Mouse (Mus musculus) forebrain, embryonic 11.5 days (tissue): ENCODE measurements around the gene Jmjd1c. TPM values are rescaled to one million over a fixed set of nuclear protein-coding genes. Genes with fewer than 3 reads are reported as not detected.

Experiments used
- ATAC-seq: fragments of 200-750 bp; cut with Nextera tagmentation; replicated peaks from 2 replicates; pipeline ENCODE4 v1.8.0; 2017; ENCODE audit warnings: moderate TSS enrichment; ENCODE audit not compliant: low FRiP score
- DNase-seq: peaks from one replicate; pipeline ENCODE4 v3.0.0-alpha.2; 2017; ENCODE audit warnings: low spot score
- H3K27ac ChIP-seq: fragments of 300-500 bp; sonication (generic); 2 replicates; pipeline ENCODE4 v1.5.1; 2014; ENCODE audit warnings: low read depth, low read length
- H3K27me3 ChIP-seq: fragments of 300-500 bp; sonication (generic); 2 replicates; pipeline ENCODE4 v1.6.1; 2014; ENCODE audit warnings: mild to moderate bottlenecking, low read length, mixed read lengths; ENCODE audit not compliant: control insufficient read depth, insufficient read depth
- H3K36me3 ChIP-seq: fragments of 300-500 bp; sonication (generic); 2 replicates; pipeline ENCODE4 v1.6.1; 2014; ENCODE audit warnings: mild to moderate bottlenecking, low read length, moderate library complexity, mixed read lengths; ENCODE audit not compliant: control insufficient read depth, insufficient read depth
- H3K4me1 ChIP-seq: fragments of 300-500 bp; sonication (generic); replicated peaks from 2 replicates; pipeline ENCODE4 v1.6.1; 2014; ENCODE audit warnings: low read length, mixed read lengths; ENCODE audit not compliant: control insufficient read depth, insufficient read depth
- H3K4me2 ChIP-seq: fragments of 300-500 bp; sonication (generic); 2 replicates; pipeline ENCODE4 v1.6.1; 2014; ENCODE audit warnings: low read depth, mild to moderate bottlenecking, low read length, moderate library complexity, mixed read lengths; ENCODE audit not compliant: severe bottlenecking
- H3K4me3 ChIP-seq: fragments of 300-500 bp; sonication (generic); 2 replicates; pipeline ENCODE4 v1.5.1; 2014; ENCODE audit warnings: low read depth, low read length
- H3K9ac ChIP-seq: fragments of 300-500 bp; sonication (generic); 2 replicates; pipeline ENCODE4 v1.6.1; 2014; ENCODE audit warnings: low read length
- H3K9me3 ChIP-seq: fragments of 300-500 bp; sonication (generic); 2 replicates; pipeline ENCODE4 v1.6.1; 2016; ENCODE audit warnings: low read length, mixed read lengths; ENCODE audit not compliant: control insufficient read depth
- WGBS: fragments of 180-500 bp; shearing (Covaris S2); extraction: QIAGEN DNeasy Blood & Tissue Kit; methylation state at CpG from one replicate; pipeline ENCODE4 v1.1.7; 2014; 5-methylcytosine and 5-hydroxymethylcytosine counted together
- polyA plus RNA-seq: library from polyadenylated mRNA; unstranded; fragments of >200 nt; fragmentation: Nextera tagmentation; extraction: Ambion mirVana; gene quantifications from 2 replicates; pipeline ENCODE4 v1.2.1, GENCODE M21; 2014

Jmjd1c gene
- polyA plus RNA-seq, 1 experiment from 2014 or later, result 55.7 TPM

DNA sequence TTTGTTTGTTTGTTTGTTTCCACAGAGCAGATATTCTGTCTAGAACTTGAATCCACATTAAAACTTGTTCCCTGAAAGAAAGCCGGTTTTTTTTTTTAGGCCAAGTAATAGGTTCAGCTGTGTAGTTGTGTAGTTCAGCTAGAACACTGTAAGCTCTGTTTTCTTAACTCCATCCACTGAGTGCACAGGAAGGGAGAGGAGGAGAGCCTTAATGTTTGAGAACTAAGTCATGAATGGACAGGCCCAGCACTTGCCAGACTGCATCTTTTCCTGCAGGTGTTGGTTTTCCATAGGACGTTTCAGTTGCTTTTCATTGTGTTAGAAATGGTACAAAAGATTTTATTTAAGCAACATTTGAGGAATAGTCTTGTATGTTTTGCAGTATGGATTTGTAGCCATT lies 48.3 kb downstream of the Jmjd1c start:
- no peak for ATAC-seq
- WGBS, result 77% methylated on average over 2 of the region's 2 CpGs
- H3K27ac ChIP-seq, result no peak overlapping the region
- no peak for DNase-seq
- no peaks in the 10 kb centered on the region for H3K4me1 ChIP-seq
- H3K27me3 ChIP-seq, result no peaks in the 10 kb centered on the region
- no peak overlapping the region for H3K4me2 ChIP-seq
- H3K9ac ChIP-seq, result no peak overlapping the region
- H3K4me3 ChIP-seq, result no peak overlapping the region
- H3K36me3 ChIP-seq, result no peaks in the 10 kb centered on the region
- no peaks in the 10 kb centered on the region for H3K9me3 ChIP-seq

DNA sequence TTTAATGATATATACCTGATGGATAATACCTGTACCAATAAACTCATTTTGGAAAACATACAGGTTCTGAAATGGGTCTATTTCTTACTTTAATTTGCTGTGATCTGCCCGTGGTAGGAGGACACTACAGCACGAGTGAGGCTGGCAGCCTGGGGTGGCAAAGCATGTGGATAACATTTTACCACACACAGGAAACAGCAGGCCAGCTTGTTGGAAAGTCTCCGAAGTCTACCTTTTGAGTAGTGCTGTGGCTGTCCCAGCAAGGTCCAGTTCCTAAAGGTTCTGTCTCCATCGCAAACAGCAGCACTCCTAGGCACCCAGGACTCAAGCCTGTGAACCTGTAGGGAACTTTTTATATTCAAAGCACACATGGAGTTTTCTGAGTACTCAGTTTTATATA lies 49.7 kb downstream of the Jmjd1c start:
- Histone ChIP-seq H3K36me3 (no peaks in the 10 kb centered on the region), H3K4me1 (no peaks in the 10 kb centered on the region), H3K4me3 (no peak overlapping the region), H3K9ac (no peak overlapping the region), H3K27me3 (no peaks in the 10 kb centered on the region), H3K4me2 (no peak overlapping the region), H3K27ac (no peak overlapping the region), H3K9me3 (no peaks in the 10 kb centered on the region)
- no peak for ATAC-seq
- 86% methylated on average over 4 of the region's 4 CpGs for whole genome bisulfite sequencing
- no peak for DNase-seq

DNA sequence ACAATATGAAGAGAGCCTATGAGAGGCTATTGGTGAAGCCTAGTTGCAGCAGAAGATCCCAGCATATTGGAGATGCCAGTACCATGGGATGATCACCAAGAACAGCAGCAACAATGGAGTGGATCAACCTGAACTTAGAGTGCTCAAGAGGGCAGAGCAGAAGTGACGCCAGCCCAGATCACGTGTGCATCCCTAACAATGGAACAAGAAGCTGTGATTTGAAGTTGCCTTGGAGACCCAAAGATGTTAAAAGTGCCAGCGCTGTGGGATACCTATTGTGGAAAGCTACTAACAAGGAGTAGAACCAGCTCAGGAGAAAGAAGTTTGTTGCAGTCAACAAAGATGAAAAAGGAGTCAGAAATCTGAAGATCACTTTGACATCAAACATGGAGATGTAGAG lies 55.8 kb downstream of the Jmjd1c start:
- no peak overlapping the region for H3K27ac ChIP-seq
- H3K36me3 ChIP-seq, result no peaks in the 10 kb centered on the region
- no peaks in the 10 kb centered on the region for H3K27me3 ChIP-seq
- H3K4me3 ChIP-seq, result no peak overlapping the region
- DNase-seq (no peak), ATAC-seq (no peak)
- no peaks in the 10 kb centered on the region for H3K4me1 ChIP-seq
- no peak overlapping the region for H3K4me2 ChIP-seq
- no peak overlapping the region for H3K9ac ChIP-seq
- H3K9me3 ChIP-seq, result no peaks in the 10 kb centered on the region; the same call in 1 of the 2 replicates
- WGBS, result 95% methylated on average over 3 of the region's 3 CpGs

DNA sequence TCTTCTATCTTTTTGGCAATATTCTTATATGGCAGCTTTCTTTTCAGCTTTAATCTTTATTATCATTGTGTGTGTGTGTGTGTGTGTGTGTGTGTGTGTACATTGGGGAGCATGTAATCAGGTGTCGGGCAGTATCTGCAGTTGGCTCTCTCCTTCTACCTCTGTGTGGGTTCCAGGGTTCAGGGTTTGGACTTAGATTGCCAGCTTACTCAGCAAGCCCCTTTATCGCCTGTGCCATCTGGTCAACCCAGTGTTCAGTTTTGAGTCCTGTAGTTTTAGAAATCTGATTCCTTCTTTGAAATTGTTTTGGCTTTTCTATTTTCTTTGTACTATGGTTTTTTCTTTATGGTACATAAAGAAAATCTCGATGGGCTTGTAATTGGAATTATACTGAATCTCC lies 58.7 kb downstream of the Jmjd1c start:
- 90% methylated on average over 3 of the region's 3 CpGs for WGBS
- Histone ChIP-seq H3K4me2 (no peak overlapping the region), H3K36me3 (no peaks in the 10 kb centered on the region), H3K4me3 (no peak overlapping the region), H3K27me3 (no peaks in the 10 kb centered on the region), H3K9me3 (no peaks in the 10 kb centered on the region; the same call in 1 of the 2 replicates), H3K4me1 (no peaks in the 10 kb centered on the region), H3K9ac (no peak overlapping the region), H3K27ac (no peak overlapping the region)
- DNase-seq (no peak), ATAC-seq (no peak)

DNA sequence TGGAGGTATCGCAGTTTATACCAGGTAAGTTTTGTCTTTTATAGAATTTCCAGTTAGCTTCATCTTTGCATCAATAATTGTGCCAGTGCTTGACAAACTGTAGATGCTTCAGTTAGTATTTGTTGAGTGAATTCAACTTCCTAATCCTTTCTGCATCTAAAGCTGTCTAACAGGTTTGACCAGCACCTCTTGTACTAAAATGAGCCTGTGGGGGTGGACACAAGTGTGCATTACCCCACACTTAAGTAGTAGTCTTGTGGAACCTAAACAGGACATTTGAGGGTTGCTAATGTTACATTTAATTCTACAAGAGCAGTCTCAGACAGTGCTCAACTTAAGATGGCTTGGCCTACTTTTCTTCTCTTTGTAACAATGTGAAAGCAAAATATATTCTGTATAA lies 78.1 kb downstream of the Jmjd1c start:
- no peak overlapping the region for H3K27ac ChIP-seq
- no peak for DNase-seq
- ATAC-seq, result no peak
- H3K36me3 ChIP-seq, result no peaks in the 10 kb centered on the region
- H3K4me3 ChIP-seq, result no peak overlapping the region
- H3K9me3 ChIP-seq, result no peaks in the 10 kb centered on the region
- H3K4me1 ChIP-seq, result no peaks in the 10 kb centered on the region
- no peak overlapping the region for H3K4me2 ChIP-seq
- no peak overlapping the region for H3K9ac ChIP-seq
- no peaks in the 10 kb centered on the region for H3K27me3 ChIP-seq
- WGBS, result 90% methylated on average over 1 of the region's 1 CpGs

DNA sequence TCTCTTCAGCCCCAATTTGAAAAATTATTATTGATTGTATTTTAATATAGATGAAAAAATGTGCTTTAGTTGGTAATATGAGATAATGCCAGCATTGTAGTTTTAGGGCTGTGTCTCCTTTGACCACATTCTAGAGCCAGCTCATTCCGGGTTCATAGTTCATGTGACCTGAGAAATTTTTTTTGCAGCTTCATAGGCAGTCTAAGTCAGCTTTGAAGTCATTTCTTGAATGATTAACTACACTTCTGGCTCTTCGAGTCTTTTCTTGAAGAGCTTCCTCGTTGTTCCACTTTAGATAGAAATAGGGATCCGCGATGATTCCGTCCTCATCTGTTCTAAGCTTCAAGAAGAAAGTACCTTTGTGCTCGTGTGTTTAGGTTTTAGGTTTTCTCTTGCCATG lies 80.1 kb downstream of the Jmjd1c start:
- no peak for DNase-seq
- no peak overlapping the region for H3K4me2 ChIP-seq
- H3K9ac ChIP-seq, result no peak overlapping the region
- no peaks in the 10 kb centered on the region for H3K27me3 ChIP-seq
- 88% methylated on average over 7 of the region's 7 CpGs for WGBS
- ATAC-seq, result no peak
- no peaks in the 10 kb centered on the region for H3K4me1 ChIP-seq
- H3K4me3 ChIP-seq, result no peak overlapping the region
- no peaks in the 10 kb centered on the region for H3K9me3 ChIP-seq
- no peaks in the 10 kb centered on the region for H3K36me3 ChIP-seq
- H3K27ac ChIP-seq, result no peak overlapping the region

DNA sequence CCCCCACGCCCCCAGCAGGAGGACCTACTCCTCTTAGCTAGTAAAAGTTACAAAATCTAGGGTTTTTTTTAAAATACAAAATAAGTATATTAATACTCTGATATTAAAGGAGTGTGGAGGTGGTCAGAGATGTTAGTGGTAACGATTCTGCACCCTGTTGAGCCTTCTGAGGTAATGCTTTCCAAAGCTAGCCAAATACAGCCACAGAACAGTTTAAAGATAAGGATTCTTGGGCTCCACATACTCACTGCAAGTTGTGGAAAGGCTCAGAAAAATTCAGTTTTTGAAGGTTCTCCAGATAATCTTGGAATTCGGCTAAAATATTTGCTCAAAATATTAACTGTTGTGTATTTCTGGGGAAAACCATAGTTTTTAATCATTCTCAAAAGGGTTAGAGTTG lies 81.0 kb downstream of the Jmjd1c start:
- no peak for DNase-seq
- H3K36me3 ChIP-seq, result no peaks in the 10 kb centered on the region
- H3K27me3 ChIP-seq, result no peaks in the 10 kb centered on the region
- no peak for ATAC-seq
- H3K4me3 ChIP-seq, result no peak overlapping the region
- no peaks in the 10 kb centered on the region for H3K9me3 ChIP-seq
- H3K4me1 ChIP-seq, result no peaks in the 10 kb centered on the region
- H3K4me2 ChIP-seq, result no peak overlapping the region
- no peak overlapping the region for H3K9ac ChIP-seq
- WGBS, result 68% methylated on average over 3 of the region's 3 CpGs
- no peak overlapping the region for H3K27ac ChIP-seq

DNA sequence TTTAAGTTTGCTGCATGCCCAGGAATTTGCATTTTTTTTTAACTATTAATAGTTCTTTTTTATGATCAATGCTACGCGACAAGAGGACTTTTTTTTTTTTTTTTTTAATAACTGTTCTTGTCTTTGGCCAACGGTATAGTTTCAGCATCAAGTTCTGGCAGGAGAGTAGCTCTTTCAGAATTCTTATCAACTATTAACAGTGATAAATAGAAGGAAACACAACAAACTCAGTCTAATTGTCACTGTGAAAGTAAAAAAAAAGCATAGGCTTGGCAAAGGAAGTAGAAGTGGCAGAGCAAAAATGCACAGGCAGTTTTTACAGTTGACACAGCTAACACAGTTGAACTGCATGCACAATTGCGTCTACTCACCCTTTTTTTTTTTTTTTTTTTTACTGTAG lies 81.5 kb downstream of the Jmjd1c start:
- DNase-seq (no peak), ATAC-seq (no peak)
- no peak overlapping the region for H3K4me3 ChIP-seq
- H3K27ac ChIP-seq, result no peak overlapping the region
- H3K9ac ChIP-seq, result no peak overlapping the region
- no peaks in the 10 kb centered on the region for H3K4me1 ChIP-seq
- no peaks in the 10 kb centered on the region for H3K9me3 ChIP-seq
- WGBS, result 92% methylated on average over 4 of the region's 4 CpGs
- H3K4me2 ChIP-seq, result no peak overlapping the region
- H3K36me3 ChIP-seq, result no peaks in the 10 kb centered on the region
- H3K27me3 ChIP-seq, result no peaks in the 10 kb centered on the region

DNA sequence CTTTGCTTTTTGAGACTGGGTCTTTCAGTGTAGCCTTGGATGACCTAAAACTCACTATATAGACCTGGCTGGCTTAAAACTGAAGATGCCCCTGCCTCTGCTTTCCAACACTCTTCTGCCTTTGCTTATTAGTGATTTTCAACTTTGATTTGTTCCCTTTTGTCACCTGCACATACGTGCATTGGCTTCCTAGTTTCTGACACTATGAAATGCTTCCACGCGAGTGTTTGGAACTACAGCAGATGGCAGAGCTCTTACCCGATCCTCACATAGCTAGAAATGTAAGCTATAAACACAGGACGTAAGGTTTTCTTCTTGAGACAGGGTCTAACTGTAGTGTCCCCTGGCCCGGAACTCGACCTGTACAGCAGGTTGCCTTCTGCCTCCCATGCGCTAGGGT lies 84.1 kb downstream of the Jmjd1c start:
- ATAC-seq, result no peak
- 92% methylated on average over 8 of the region's 8 CpGs for WGBS
- no peak overlapping the region for H3K4me3 ChIP-seq

More for the DNA sequence above, 84.1 kb downstream of the Jmjd1c start:
- H3K9ac ChIP-seq, result no peak overlapping the region
- no peak overlapping the region for H3K4me2 ChIP-seq
- H3K27me3 ChIP-seq, result no peaks in the 10 kb centered on the region
- no peaks in the 10 kb centered on the region for H3K4me1 ChIP-seq
- H3K27ac ChIP-seq, result no peak overlapping the region
- no peaks in the 10 kb centered on the region for H3K36me3 ChIP-seq
- DNase-seq, result no peak
- no peaks in the 10 kb centered on the region for H3K9me3 ChIP-seq
